38 mouse cellular contexts compared by ENCODE assay signal in the genomic region with DNA sequence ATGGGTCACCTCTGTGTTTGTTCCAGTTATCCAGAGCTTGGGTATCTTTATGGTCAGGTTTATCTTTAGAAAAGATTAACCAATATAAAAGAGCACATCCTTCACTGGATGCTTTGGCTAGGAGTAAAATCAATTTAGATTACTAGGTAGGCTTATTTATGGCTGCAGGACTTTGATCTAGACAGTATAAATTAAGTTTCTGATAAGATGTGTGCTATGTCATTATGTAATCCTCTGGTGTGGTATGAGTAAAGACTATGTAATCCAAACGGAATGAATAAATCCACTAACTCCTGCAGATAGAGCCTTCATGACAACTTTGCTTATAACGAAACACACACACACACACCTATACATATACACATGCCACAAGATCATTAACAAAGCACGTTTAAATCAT. TPM values are rescaled to one million over a fixed set of nuclear protein-coding genes. Genes with fewer than 3 reads are reported as not detected.
"Had no signal": no experiment of that assay in that cellular context is flagged by ENCODE, and none has a peak within 500 bp of the region (broad histone marks: within the 10 kb centered on the region; RNA-seq: fewer than 3 reads in every experiment).

No protein-coding gene starts in this region.

- H3K4me3 ChIP-seq: limb, embryonic 10.5 days; limb, embryonic 12.5 days; limb, embryonic 13.5 days; limb, embryonic 15.5 days; liver, embryonic 12.5 days; liver, embryonic 13.5 days; liver, embryonic 15.5 days; lung, embryonic 15.5 days; megakaryocyte, embryonic 14.5 days; midbrain, embryonic 10.5 days; midbrain, embryonic 12.5 days; midbrain, embryonic 13.5 days; midbrain, embryonic 15.5 days; myocyte; neural tube, embryonic 12.5 days had no signal

- H3K9me3 ChIP-seq: limb, embryonic 10.5 days; limb, embryonic 12.5 days; limb, embryonic 13.5 days; limb, embryonic 15.5 days; liver, embryonic 12.5 days; liver, embryonic 13.5 days; liver, embryonic 15.5 days; lung, embryonic 15.5 days; megakaryocyte, embryonic 14.5 days; midbrain, embryonic 12.5 days; midbrain, embryonic 13.5 days; midbrain, embryonic 15.5 days; neural tube, embryonic 12.5 days had no signal

- H3K9ac ChIP-seq: limb, embryonic 12.5 days; limb, embryonic 13.5 days; limb, embryonic 15.5 days; liver, embryonic 12.5 days; liver, embryonic 13.5 days; liver, embryonic 14.5 days; liver, embryonic 15.5 days; liver, postnatal 0 days; lung, embryonic 14.5 days; lung, embryonic 15.5 days; midbrain, embryonic 12.5 days; midbrain, embryonic 13.5 days; midbrain, embryonic 15.5 days; neural tube, embryonic 12.5 days had no signal

- H3K27ac ChIP-seq: limb, embryonic 10.5 days; limb, embryonic 12.5 days; limb, embryonic 13.5 days; limb, embryonic 15.5 days; liver, embryonic 12.5 days; liver, embryonic 13.5 days; liver, embryonic 14.5 days; liver, embryonic 15.5 days; lung, embryonic 15.5 days; macrophage; midbrain, embryonic 10.5 days; midbrain, embryonic 12.5 days; midbrain, embryonic 13.5 days; midbrain, embryonic 15.5 days; neural tube, embryonic 12.5 days had no signal

- H3K4me1 ChIP-seq: limb, embryonic 10.5 days; limb, embryonic 12.5 days; limb, embryonic 13.5 days; limb, embryonic 15.5 days; liver, embryonic 12.5 days; liver, embryonic 13.5 days; liver, embryonic 15.5 days; lung, embryonic 15.5 days; megakaryocyte, embryonic 14.5 days; midbrain, embryonic 10.5 days; midbrain, embryonic 12.5 days; midbrain, embryonic 13.5 days; midbrain, embryonic 15.5 days; neural tube, embryonic 12.5 days had no signal

- H3K27me3 ChIP-seq: limb, embryonic 12.5 days; limb, embryonic 13.5 days; limb, embryonic 15.5 days; liver, embryonic 12.5 days; liver, embryonic 13.5 days; liver, embryonic 15.5 days; lung, embryonic 15.5 days; megakaryocyte, embryonic 14.5 days; midbrain, embryonic 12.5 days; midbrain, embryonic 13.5 days; midbrain, embryonic 15.5 days; neural tube, embryonic 12.5 days had no signal

- H3K36me3 ChIP-seq: limb, embryonic 10.5 days; limb, embryonic 12.5 days; limb, embryonic 13.5 days; limb, embryonic 15.5 days; liver, embryonic 12.5 days; liver, embryonic 13.5 days; liver, embryonic 15.5 days; lung, embryonic 15.5 days; midbrain, embryonic 10.5 days; midbrain, embryonic 12.5 days; midbrain, embryonic 13.5 days; midbrain, embryonic 15.5 days; neural tube, embryonic 12.5 days had no signal

- H3K4me2 ChIP-seq: limb, embryonic 12.5 days; limb, embryonic 13.5 days; limb, embryonic 15.5 days; liver, embryonic 11.5 days; liver, embryonic 12.5 days; liver, embryonic 13.5 days; liver, embryonic 15.5 days; lung, embryonic 14.5 days; lung, embryonic 15.5 days; midbrain, embryonic 11.5 days; midbrain, embryonic 12.5 days; midbrain, embryonic 13.5 days; midbrain, embryonic 15.5 days; neural tube, embryonic 12.5 days had no signal

- ATAC-seq: liver, embryonic 12.5 days; liver, postnatal 0 days; lung, postnatal 0 days; midbrain, embryonic 13.5 days; midbrain, embryonic 15.5 days; midbrain, embryonic 16.5 days had no signal

- DNase-seq: left cerebral cortex, postnatal 4 days; liver; liver, embryonic 13.5 days; liver, postnatal 0 days; lung, adult 18-20 months; lung, adult 2 months; lung, embryonic 14.5 days; lung, postnatal 10 days; lung, postnatal 14 days; lung, postnatal 36 days; lung, postnatal 4 days; midbrain, embryonic 14.5 days had no signal

RNA-seq across cellular contexts. Expression of a gene that starts 18.7 kb away (rescaled TPM):
- total RNA-seq: megakaryocyte-erythroid progenitor cell, adult 5-6 weeks; midbrain, postnatal 0 days had no signal
- polyA plus RNA-seq: limb, embryonic 10.5 days; limb, embryonic 11.5 days; limb, embryonic 12.5 days; limb, embryonic 13.5 days; liver, adult 2 months; macrophage; midbrain, embryonic 10.5 days; midbrain, embryonic 11.5 days; midbrain, embryonic 12.5 days; midbrain, embryonic 13.5 days; midbrain, embryonic 14.5 days; midbrain, embryonic 15.5 days; midbrain, embryonic 16.5 days; midbrain, postnatal 0 days; myocyte; neural tube, embryonic 11.5 days; neural tube, embryonic 12.5 days had no signal

RNA-seq across cellular contexts. Expression of a gene that starts 59.2 kb away (rescaled TPM):
- total RNA-seq: left cerebral cortex, postnatal 10 days had no signal
